Mouse (Mus musculus): ENCODE measurements around the gene Ece1.

The Ece1 gene

GRCm38 (mm10) chr4:137857116-137857515, 4.9 kb upstream of the Ece1 start:
- DNase-seq = no peak

- DNase-seq = no peak
Observed at GRCm38 (mm10) chr4:137858371-137858770, 3.7 kb upstream of the Ece1 start.

GRCm38 (mm10) chr4:137861461-137862011, 501 bp upstream of the Ece1 start:
- DNase-seq = no peak

GRCm38 (mm10) chr4:137862516-137863240, 641 bp downstream of the Ece1 start:
- DNase-seq = no peak

- DNase-seq = no peak
Observed at GRCm38 (mm10) chr4:137864031-137864430, 2.0 kb downstream of the Ece1 start.

- DNase-seq = peak; percentile 56
Observed at GRCm38 (mm10) chr4:137864769-137865168, 2.7 kb downstream of the Ece1 start.

- DNase-seq = peak; percentile 58
Observed at GRCm38 (mm10) chr4:137865221-137865641, 3.2 kb downstream of the Ece1 start.

GRCm38 (mm10) chr4:137866206-137866863, 4.3 kb downstream of the Ece1 start:
- no peak for DNase-seq

GRCm38 (mm10) chr4:137867225-137867624, 5.2 kb downstream of the Ece1 start:
- no peak for DNase-seq

- DNase-seq = no peak
Observed at GRCm38 (mm10) chr4:137867675-137868257, 5.7 kb downstream of the Ece1 start.

- no peak for DNase-seq
Observed at GRCm38 (mm10) chr4:137869667-137870274, 7.7 kb downstream of the Ece1 start.

GRCm38 (mm10) chr4:137870979-137871378, 8.9 kb downstream of the Ece1 start:
- no peak for DNase-seq

GRCm38 (mm10) chr4:137871431-137871830, 9.4 kb downstream of the Ece1 start:
- DNase-seq = no peak

- DNase-seq = no peak
Observed at GRCm38 (mm10) chr4:137874337-137874736, 12.3 kb downstream of the Ece1 start.

- DNase-seq = no peak
Observed at GRCm38 (mm10) chr4:137874826-137875225, 12.8 kb downstream of the Ece1 start.

GRCm38 (mm10) chr4:137875466-137876092, 13.5 kb downstream of the Ece1 start:
- no peak for DNase-seq

- no peak for DNase-seq
Observed at GRCm38 (mm10) chr4:137876834-137877233, 14.8 kb downstream of the Ece1 start.

- no peak for DNase-seq
Observed at GRCm38 (mm10) chr4:137877432-137877881, 15.4 kb downstream of the Ece1 start.

- DNase-seq = no peak
Observed at GRCm38 (mm10) chr4:137879383-137880156, 17.5 kb downstream of the Ece1 start.

- DNase-seq = no peak
Observed at GRCm38 (mm10) chr4:137881445-137881844, 19.4 kb downstream of the Ece1 start.

GRCm38 (mm10) chr4:137882663-137883062, 20.6 kb downstream of the Ece1 start:
- no peak for DNase-seq
